Mouse (Mus musculus) layer of hippocampus, postnatal 14 days (tissue): ENCODE measurements around the gene Rap2b. TPM values are rescaled to one million over a fixed set of nuclear protein-coding genes. Genes with fewer than 3 reads are reported as not detected.

ENCODE experiments used
- DNase-seq, 2 experiments: peaks; one replicate each; pipeline ENCODE4 v3.0.0; 2021 to 2022; ENCODE audit warnings: low spot score in 2 of 2, mixed read lengths in 1 of 2
- long read RNA-seq, 2 experiments: library from polyadenylated mRNA; stranded (forward); transcript quantifications; one replicate each; pipeline ENCODE4 v2.0.0; 2021
- total RNA-seq, 2 experiments: library from RNA; stranded (reverse); gene quantifications; 2 replicates each; pipeline ENCODE4 v1.2.3; 2021

The Rap2b gene
- 10 to 100 TPM; 47.4 to 50.0 TPM for total RNA-seq
- long read RNA-seq, experiment 1, full-length matches to known transcripts = 42 of 43 reads
- long read RNA-seq, experiment 1, partial matches to known transcripts = 0 of 43 reads
- long read RNA-seq, experiment 1, other reads (novel, unspliced or antisense) = 1 of 43 reads
- long read RNA-seq, experiment 2, full-length matches to known transcripts = 45 of 45 reads
- long read RNA-seq, experiment 2, partial matches to known transcripts = 0 of 45 reads
- long read RNA-seq, experiment 2, other reads (novel, unspliced or antisense) = 0 of 45 reads

- no peak for DNase-seq
Observed at GRCm38 (mm10) chr3:61361338-61361737, at the start of gene Rap2b. Gene Rap2b (plus strand): TSS chr3:61361638.

DNA sequence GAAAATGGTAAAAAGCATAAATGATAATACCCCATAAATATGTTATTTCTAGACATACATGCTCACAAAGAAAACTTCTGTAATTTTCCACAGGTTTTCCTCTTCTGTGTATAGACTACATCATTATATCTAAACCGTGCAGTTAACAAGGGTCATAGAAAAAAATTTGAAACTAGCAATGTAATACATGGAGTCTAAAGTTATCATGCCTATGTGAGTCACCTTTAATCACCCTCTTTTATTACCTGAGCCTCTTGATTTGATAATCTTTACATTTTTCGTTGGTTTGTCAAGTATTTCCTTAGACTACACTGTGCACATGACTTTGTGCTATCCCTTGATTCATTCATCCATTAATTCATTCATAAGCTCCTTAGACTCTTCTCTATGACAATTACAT is 46.4 kb upstream of the Rap2b start:
- DNase-seq = no peak

DNA sequence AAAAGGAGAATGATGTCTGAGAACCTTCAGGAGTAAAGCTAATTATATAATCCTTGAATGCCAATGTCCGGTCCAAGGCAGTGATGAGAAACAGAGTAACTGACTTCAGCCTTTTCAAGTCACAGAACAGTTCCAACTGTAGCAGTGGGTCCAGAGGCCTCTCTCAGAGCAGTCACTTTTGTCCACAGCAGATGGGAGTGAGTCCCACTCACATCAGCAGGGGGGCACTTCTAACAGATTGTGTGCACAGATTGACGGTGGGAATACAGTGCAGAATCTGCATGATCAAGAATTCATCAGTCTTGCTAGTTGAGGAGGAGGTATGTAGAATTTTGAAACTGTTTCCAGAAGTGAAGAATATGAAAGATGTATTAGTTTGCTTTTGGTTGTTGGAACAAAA is 41.4 kb upstream of the Rap2b start:
- DNase-seq = peak; percentile 38 to 51

GRCm38 (mm10) chr3:61321632-61322031 is 39.8 kb upstream of the Rap2b start:
- no peak for DNase-seq

- DNase-seq = no peak
Observed at GRCm38 (mm10) chr3:61336205-61336604, 25.2 kb upstream of the Rap2b start.

DNA sequence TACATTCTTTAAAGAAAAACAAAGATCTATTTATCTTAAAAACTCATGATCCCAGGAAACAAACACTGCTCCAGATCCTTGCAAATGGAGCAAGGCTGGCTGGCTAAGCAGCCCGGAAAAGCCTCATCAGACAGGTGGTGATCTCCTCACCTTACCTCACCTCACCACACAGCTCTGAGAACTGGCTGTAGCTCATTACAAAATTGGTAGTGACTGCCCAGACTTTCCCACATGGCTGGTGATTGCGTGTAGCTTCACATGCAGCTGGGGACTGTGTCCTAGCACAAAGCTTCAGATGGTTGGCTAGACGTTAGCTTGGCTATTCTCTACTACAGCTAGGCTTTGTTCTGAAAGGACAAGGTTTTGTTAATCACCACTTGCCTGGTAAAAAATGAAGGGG is 24.2 kb upstream of the Rap2b start:
- no peak for DNase-seq

GRCm38 (mm10) chr3:61340321-61340720 is 21.1 kb upstream of the Rap2b start:
- DNase-seq = no peak

DNA sequence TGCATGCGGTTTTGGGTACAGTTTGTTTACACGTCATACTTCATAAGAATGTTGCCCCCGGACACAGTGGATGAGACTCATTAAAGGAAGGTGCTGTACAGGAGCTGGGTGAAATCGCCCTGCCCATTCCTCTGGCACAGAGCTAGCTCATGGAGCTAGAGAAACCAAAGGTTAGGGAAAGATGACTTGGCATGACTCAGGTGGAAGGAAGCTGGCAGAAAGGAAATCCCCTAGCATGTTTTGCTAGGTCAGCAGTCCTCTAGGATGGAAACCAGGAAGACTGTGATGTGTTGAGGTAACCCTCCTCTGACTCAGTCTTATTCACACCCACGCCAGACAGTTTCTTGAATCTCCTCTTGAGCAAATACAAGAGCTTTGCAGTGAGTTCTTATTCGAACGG is 17.4 kb upstream of the Rap2b start:
- no peak for DNase-seq

DNA sequence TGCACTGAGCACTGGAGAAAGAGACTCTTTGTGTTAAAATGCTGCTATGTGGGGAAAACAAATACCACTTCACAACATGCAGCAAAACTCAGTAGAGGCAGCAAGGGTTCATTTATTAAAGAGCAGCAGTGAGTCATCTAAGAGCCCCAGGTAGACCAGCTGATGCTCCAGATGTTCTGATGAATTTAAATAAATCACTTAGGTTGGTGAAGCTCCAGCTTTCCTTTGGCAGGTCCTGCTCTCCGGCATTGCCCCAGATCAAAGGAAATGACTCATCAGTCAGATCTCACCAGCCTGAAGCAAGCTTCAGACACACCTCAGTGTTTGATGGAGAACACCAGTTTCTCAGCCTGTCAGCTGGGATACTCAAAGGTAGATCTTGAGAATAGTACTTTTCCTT is 15.8 kb upstream of the Rap2b start:
- DNase-seq = no peak

- peak in 1 of 2 experiments; percentile 13 for DNase-seq
Observed at GRCm38 (mm10) chr3:61348036-61348614, 13.3 kb upstream of the Rap2b start.

GRCm38 (mm10) chr3:61349433-61349832 is 12.0 kb upstream of the Rap2b start:
- DNase-seq = no peak

GRCm38 (mm10) chr3:61355464-61355863 is 6.0 kb upstream of the Rap2b start:
- no peak for DNase-seq

- DNase-seq = no peak
Observed at GRCm38 (mm10) chr3:61358107-61358506, 3.3 kb upstream of the Rap2b start.

DNA sequence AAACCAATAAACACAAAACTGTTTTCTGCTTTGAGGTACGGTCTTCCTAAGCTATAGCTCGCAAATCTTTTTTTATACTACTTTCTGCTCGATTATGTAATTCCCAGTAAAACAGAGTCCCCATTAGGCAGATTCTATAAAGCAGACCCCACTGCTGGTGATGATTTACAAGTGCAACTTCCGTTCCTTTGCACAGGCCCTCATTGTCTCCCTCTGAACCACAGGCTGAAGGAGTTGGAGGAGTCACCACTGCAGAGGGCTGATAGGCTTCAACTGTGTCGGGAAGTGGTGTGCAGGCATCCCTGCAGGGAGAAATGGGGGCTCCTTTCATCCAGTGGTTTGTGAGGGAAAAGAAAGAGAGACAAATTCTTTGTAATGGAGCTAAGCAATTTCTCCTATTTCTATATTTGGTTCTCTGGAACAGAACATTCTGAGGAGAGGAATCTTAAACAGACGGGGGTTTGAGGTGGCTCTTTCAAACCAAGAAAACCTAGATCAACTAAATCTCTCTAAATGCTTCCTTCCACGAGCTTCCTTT is 2.6 kb upstream of the Rap2b start:
- DNase-seq = no peak

DNA sequence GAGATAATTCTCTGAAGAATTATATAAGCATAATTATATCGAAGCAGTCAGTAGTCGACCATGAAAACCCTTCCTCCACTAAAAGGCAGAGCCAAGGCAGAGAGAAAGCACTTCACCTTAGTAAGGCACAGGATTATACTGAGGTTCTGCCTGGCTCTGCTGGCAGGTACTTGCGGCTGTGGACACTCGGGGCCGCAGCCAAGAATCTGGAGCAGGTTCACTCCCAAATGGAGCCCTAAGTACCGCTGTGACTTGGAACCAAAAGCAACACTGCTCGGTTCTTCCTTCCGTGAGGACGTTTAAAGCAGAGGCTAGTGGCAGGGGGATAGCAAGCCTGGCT is 1.4 kb downstream of the Rap2b start:
- no peak for DNase-seq

DNA sequence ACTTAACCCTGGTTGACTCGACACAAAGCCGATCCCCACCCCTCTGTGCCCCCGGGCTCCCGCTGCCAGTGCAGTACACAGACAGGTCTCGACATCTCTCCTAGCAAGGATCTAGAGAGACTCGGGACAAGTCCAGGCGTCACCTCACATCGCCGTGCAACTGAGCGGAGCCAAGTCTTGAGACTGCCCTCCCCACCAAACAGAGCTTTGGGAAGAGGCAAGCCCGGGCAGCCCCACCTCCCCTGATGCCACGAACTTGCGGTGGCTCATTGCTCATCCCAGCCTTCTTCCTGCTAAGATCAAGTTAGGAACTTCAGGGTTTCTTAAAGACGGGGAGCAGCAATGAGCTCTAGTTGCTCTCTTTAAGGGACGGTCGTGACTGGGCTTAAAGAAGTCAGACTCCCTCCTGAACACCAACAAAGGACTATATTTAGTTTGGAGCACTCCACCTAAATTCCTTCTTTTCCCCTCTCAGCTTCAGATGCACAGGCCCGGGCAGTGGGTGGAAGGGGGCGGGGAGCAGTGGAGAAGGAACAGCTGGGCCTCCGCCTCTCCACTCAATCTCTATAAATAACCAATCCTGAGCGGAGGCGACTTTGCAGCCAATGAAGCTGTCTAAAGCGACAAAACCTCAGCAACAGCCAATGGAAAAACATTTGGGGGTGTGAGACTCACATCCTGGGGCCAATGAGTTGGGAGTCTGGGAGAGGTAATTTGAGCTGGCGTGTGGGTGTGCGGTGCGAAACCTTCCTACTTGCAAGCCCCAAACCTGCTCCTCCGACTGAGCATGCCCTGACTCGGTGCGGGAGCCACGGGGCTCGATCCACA is 1.9 kb downstream of the Rap2b start:
- DNase-seq = peak; percentile 91 to 98

GRCm38 (mm10) chr3:61363989-61364660 is 2.7 kb downstream of the Rap2b start:
- DNase-seq = peak; percentile 91 to 97

GRCm38 (mm10) chr3:61364661-61364977 is 3.2 kb downstream of the Rap2b start:
- no peak for DNase-seq

DNA sequence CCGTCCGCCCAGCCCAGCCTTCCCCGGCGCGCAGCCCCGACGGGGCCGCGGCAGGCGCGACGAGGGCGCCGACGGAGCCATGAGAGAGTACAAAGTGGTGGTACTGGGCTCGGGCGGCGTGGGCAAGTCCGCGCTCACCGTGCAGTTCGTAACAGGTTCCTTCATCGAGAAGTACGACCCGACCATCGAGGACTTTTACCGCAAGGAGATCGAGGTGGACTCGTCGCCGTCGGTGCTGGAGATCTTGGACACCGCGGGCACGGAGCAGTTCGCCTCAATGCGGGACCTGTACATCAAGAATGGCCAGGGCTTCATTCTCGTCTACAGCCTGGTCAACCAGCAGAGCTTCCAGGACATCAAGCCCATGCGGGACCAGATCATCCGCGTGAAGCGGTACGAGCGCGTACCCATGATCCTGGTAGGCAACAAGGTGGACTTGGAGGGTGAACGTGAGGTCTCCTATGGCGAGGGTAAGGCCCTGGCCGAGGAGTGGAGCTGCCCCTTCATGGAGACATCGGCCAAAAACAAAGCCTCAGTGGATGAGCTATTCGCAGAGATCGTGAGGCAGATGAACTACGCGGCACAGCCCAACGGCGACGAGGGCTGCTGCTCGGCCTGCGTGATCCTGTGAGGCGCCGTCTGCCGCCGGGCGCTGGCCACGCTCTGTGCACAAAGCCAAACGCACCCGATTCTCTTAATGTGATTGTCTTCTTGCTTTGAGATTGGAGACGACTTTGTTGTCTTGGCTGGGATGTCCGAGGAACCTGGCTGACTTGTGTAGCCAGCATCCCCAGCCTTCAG is 3.7 kb downstream of the Rap2b start:
- peak; percentile 49 to 59 for DNase-seq

GRCm38 (mm10) chr3:61365779-61366373 is 4.4 kb downstream of the Rap2b start, which contains the start of gene B430305J03Rik:
Gene B430305J03Rik (minus strand): TSS chr3:61365951.
- peak in 1 of 2 experiments; percentile 31 for DNase-seq
